Mouse (Mus musculus): ENCODE data around the gene Zic2.

The Zic2 gene

GRCm38 (mm10) chr14:122476822-122477215 is 1.6 kb downstream of the Zic2 start:
- DNase-seq (ENCODE audit: low spot score in 2 of 2), result no peak

GRCm38 (mm10) chr14:122477261-122477671 is 2.0 kb downstream of the Zic2 start:
- DNase-seq (ENCODE audit: low spot score in 2 of 2), result no peak

- no peak for DNase-seq (ENCODE audit: low spot score in 2 of 2)
These were observed 2.8 kb downstream of the Zic2 start for GRCm38 (mm10) chr14:122477971-122478573.

- DNase-seq (ENCODE audit: low spot score in 2 of 2), result no peak
These were observed 3.4 kb downstream of the Zic2 start for GRCm38 (mm10) chr14:122478574-122479011.

- DNase-seq (ENCODE audit: low spot score in 2 of 2), result no peak
These were observed 4.3 kb downstream of the Zic2 start for GRCm38 (mm10) chr14:122479461-122480109.

GRCm38 (mm10) chr14:122480355-122480754 is 5.1 kb downstream of the Zic2 start:
- no peak for DNase-seq (ENCODE audit: low spot score in 2 of 2)

- DNase-seq (ENCODE audit: low spot score in 2 of 2), result no peak
These were observed 5.9 kb downstream of the Zic2 start for GRCm38 (mm10) chr14:122481181-122481580.

- no peak for DNase-seq (ENCODE audit: low spot score in 2 of 2)
These were observed 7.1 kb downstream of the Zic2 start for GRCm38 (mm10) chr14:122482081-122483023.

- DNase-seq (ENCODE audit: low spot score in 2 of 2), result no peak
These were observed 7.8 kb downstream of the Zic2 start for GRCm38 (mm10) chr14:122483024-122483385.

- DNase-seq (ENCODE audit: low spot score in 2 of 2), result no peak
These were observed 8.6 kb downstream of the Zic2 start for GRCm38 (mm10) chr14:122483556-122484421.

GRCm38 (mm10) chr14:122484458-122484843 is 9.2 kb downstream of the Zic2 start:
- DNase-seq (ENCODE audit: low spot score in 2 of 2), result no peak

GRCm38 (mm10) chr14:122484844-122485551 is 9.8 kb downstream of the Zic2 start:
- no peak for DNase-seq (ENCODE audit: low spot score in 2 of 2)

GRCm38 (mm10) chr14:122485635-122486181 is 10.5 kb downstream of the Zic2 start:
- no peak for DNase-seq (ENCODE audit: low spot score in 2 of 2)

- no peak for DNase-seq (ENCODE audit: low spot score in 2 of 2)
These were observed 11.4 kb downstream of the Zic2 start for GRCm38 (mm10) chr14:122486611-122487010.

- DNase-seq (ENCODE audit: low spot score in 2 of 2), result no peak
These were observed 12.1 kb downstream of the Zic2 start for GRCm38 (mm10) chr14:122487366-122487765.

- DNase-seq (ENCODE audit: low spot score in 2 of 2), result no peak
These were observed 13.8 kb downstream of the Zic2 start for GRCm38 (mm10) chr14:122489041-122489440.

GRCm38 (mm10) chr14:122489686-122490414 is 14.6 kb downstream of the Zic2 start:
- DNase-seq (ENCODE audit: low spot score in 2 of 2), result no peak

GRCm38 (mm10) chr14:122490441-122491328 is 15.4 kb downstream of the Zic2 start, which contains the start of gene Gm10837:
Gene Gm10837 (plus strand): TSS chr14:122490586.
- DNase-seq (ENCODE audit: low spot score in 2 of 2), result no peak

GRCm38 (mm10) chr14:122491521-122491920 is 16.3 kb downstream of the Zic2 start:
- no peak for DNase-seq (ENCODE audit: low spot score in 2 of 2)
